Mouse (Mus musculus) left cerebral cortex, postnatal 25 days (tissue): ENCODE data around the gene Ptprn2. TPM values are rescaled to one million over a fixed set of nuclear protein-coding genes. Genes with fewer than 3 reads are reported as not detected.
A peak's percentile ranks its signal among the peaks of the same experiment; 100 is the strongest.

Experiments used
- DNase-seq, 2 experiments: peaks; one replicate each; pipeline ENCODE4 v3.0.0; 2022; ENCODE audit warnings: low spot score in 2 of 2, mixed read lengths in 1 of 2
- intact Hi-C: fragments of 180-260 bp; cut with DNase I; formaldehyde crosslinking; loops from one replicate; pipeline ENCODE4 v1.15.1; 2025
- total RNA-seq, 2 experiments: library from RNA; stranded (reverse); gene quantifications; 2 replicates each; pipeline ENCODE4 v1.2.3; 2021

Ptprn2 gene
- total RNA-seq, 2 experiments from 2014 or later = 356 to 377 TPM

- intact Hi-C loops = no loop called here
- DNase-seq = no peak
Measured at GRCm38 (mm10) chr12:117016753-117017595, 531.5 kb downstream of the Ptprn2 start.

GRCm38 (mm10) chr12:117017912-117018311, 532.4 kb downstream of the Ptprn2 start:
- intact Hi-C loops = no loop called here
- DNase-seq = no peak

- intact Hi-C loops = loop anchor here (10.0 kb wide), 1 partner anchor 178 kb away; no protein-coding TSS in a partner anchor
- no peak for DNase-seq
Measured at GRCm38 (mm10) chr12:117023235-117023634, 537.7 kb downstream of the Ptprn2 start.

- peak in 1 of 2 experiments; percentile 59 for DNase-seq
- intact Hi-C loops = loop anchor here (5.0 to 10.0 kb wide), 3 partner anchors 180 to 378 kb away; no protein-coding TSS in a partner anchor
Measured at GRCm38 (mm10) chr12:117024916-117025315, 539.4 kb downstream of the Ptprn2 start.

GRCm38 (mm10) chr12:117025676-117026075, 540.2 kb downstream of the Ptprn2 start:
- intact Hi-C loops = loop anchor here (5.0 to 10.0 kb wide), 3 partner anchors 181 to 378 kb away; no protein-coding TSS in a partner anchor
- no peak for DNase-seq

GRCm38 (mm10) chr12:117027351-117027750, 541.8 kb downstream of the Ptprn2 start:
- intact Hi-C loops = loop anchor here (5.0 to 10.0 kb wide), 3 partner anchors 183 to 380 kb away; no protein-coding TSS in a partner anchor
- no peak for DNase-seq

- intact Hi-C loops = loop anchor here (5.0 to 10.0 kb wide), 3 partner anchors 184 to 381 kb away; no protein-coding TSS in a partner anchor
- peak in 1 of 2 experiments; percentile 15 for DNase-seq
Measured at GRCm38 (mm10) chr12:117028333-117028961, 542.9 kb downstream of the Ptprn2 start.

- intact Hi-C loops = no loop called here
- DNase-seq = no peak
Measured at GRCm38 (mm10) chr12:117033172-117033571, 547.7 kb downstream of the Ptprn2 start.

- no peak for DNase-seq
- intact Hi-C loops = loop anchor here (2.0 kb wide), 1 partner anchor 294 kb away; no protein-coding TSS in a partner anchor
Measured at GRCm38 (mm10) chr12:117034506-117034905, 549.0 kb downstream of the Ptprn2 start.

GRCm38 (mm10) chr12:117035243-117035642, 549.7 kb downstream of the Ptprn2 start:
- intact Hi-C loops = loop anchor here (2.0 kb wide), 1 partner anchor 294 kb away; no protein-coding TSS in a partner anchor
- peak; percentile 78 to 84 for DNase-seq

- intact Hi-C loops = no loop called here
- no peak for DNase-seq
Measured at GRCm38 (mm10) chr12:117039411-117039810, 553.9 kb downstream of the Ptprn2 start.

GRCm38 (mm10) chr12:117041409-117041808, 555.9 kb downstream of the Ptprn2 start:
- DNase-seq = no peak
- intact Hi-C loops = no loop called here

GRCm38 (mm10) chr12:117042706-117043105, 557.2 kb downstream of the Ptprn2 start:
- DNase-seq = no peak
- intact Hi-C loops = no loop called here

GRCm38 (mm10) chr12:117047384-117048251, 562.1 kb downstream of the Ptprn2 start:
- no peak for DNase-seq
- intact Hi-C loops = no loop called here

- intact Hi-C loops = loop anchor here (5.0 kb wide), 1 partner anchor 77 kb away; no protein-coding TSS in a partner anchor
- no peak for DNase-seq
Measured at GRCm38 (mm10) chr12:117049829-117050228, 564.3 kb downstream of the Ptprn2 start.

- intact Hi-C loops = loop anchor here (5.0 kb wide), 1 partner anchor 74 kb away; no protein-coding TSS in a partner anchor
- DNase-seq = no peak
Measured at GRCm38 (mm10) chr12:117053223-117053850, 567.8 kb downstream of the Ptprn2 start.

- DNase-seq = peak; percentile 48 to 63
- intact Hi-C loops = loop anchor here (5.0 kb wide), 1 partner anchor 73 kb away; no protein-coding TSS in a partner anchor
Measured at GRCm38 (mm10) chr12:117053851-117054769, 568.6 kb downstream of the Ptprn2 start.
